In the genomic region with DNA sequence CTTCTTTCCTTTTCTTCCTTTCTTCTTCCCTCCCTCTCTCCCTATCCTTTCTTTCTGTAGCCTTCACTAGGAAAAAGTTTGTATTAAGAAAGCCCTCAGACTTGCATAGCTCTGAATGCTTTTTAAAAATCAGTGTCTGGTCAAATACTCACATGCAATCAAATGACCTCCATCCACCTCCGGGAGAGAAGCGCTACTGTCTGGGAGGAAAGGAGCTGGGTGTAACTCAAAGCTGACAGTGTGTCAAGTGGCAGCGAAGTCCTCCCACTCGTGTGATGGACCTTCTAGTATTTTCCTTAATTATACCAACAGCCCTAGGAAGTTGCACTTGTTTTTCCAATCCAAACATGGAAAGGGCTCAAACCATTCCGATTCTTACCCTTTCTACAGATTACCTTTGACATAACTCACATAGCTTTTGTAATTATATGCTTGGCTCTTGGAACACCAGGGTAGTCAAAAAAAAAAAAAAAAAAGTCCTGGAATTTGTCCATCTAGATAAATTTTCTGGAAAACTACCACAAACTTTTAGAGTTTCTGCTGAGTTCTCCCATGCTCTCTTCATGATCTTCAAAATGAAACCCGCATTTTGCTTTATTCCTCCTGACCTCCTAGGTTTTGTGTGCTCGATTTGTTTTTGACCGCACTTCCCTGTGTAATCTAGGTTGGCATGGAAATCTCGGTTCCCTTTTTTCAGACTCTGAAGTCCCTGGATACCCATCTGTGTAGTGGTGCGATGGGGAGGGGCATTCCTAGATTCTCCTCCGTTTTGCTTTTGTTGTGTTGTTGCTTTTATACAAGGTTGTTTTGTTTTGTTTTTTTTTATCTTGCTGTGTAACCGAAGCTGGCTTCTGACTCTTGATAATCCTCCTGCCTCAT, we compare ENCODE assay signal across 8 mouse cellular contexts. TPM values are rescaled to one million over a fixed set of nuclear protein-coding genes. Genes with fewer than 3 reads are reported as not detected.
DNase-seq lines count a peak whose midpoint lies in the region; ATAC-seq and TF ChIP-seq lines count a peak whose summit lies in the region.

A gene (minus strand): TSS at position 272 of the 879 bp plus-strand sequence.

- no peaks in the 10 kb centered on the region for H3K27me3 ChIP-seq in cerebellum, adult 2 months (ENCODE audit: control insufficient read depth, insufficient read depth, low read length)
- peaks cover 0 to 12% of the 10 kb centered on the region in 2 experiments; a peak in 2 of 4 replicates for H3K27me3 ChIP-seq in MEL (ENCODE audit: control insufficient read depth in 1 of 2, insufficient read depth in 2 of 2, low read length in 2 of 2)
- 0 out of 2 replicates have a peak, but pooled peaks cover 3% of the 10 kb centered on the region for H3K27me3 ChIP-seq in forebrain, embryonic 15.5 days
- peaks cover 3% of the 10 kb centered on the region for H3K27me3 ChIP-seq in hindbrain, embryonic 11.5 days (ENCODE audit: control insufficient read depth, insufficient read depth, low read length)
- peaks cover 11% of the 10 kb centered on the region; the same call in 1 of the 2 replicates for H3K27me3 ChIP-seq in liver, embryonic 15.5 days

- peaks cover 0 to 10% of the 10 kb centered on the region in 2 experiments; a peak in 2 of 4 replicates for H3K36me3 ChIP-seq in MEL (ENCODE audit: control insufficient read depth in 1 of 2, insufficient read depth in 2 of 2, low read length in 2 of 2)
- H3K36me3 ChIP-seq in forebrain, embryonic 15.5 days, result no peaks in the 10 kb centered on the region
- no peaks in the 10 kb centered on the region for H3K36me3 ChIP-seq in hindbrain, embryonic 11.5 days (ENCODE audit: control insufficient read depth, insufficient read depth, low read length)
- no peaks in the 10 kb centered on the region for H3K36me3 ChIP-seq in liver, embryonic 15.5 days (replicated peaks)

- TF ChIP-seq EP300 in MEL (IDR thresholded peaks at IDR 0.05; ENCODE audit: low read depth in 1 of 2, low read length in 2 of 2), result no peak

- 90% methylated on average over 12 of the region's 12 CpGs for WGBS in cerebellum, adult 2 months
- 91% methylated on average over 12 of the region's 12 CpGs for WGBS in forebrain, embryonic 15.5 days
- 88% methylated on average over 12 of the region's 12 CpGs for WGBS in hindbrain, embryonic 11.5 days
- 78% methylated on average over 12 of the region's 12 CpGs for WGBS in liver, embryonic 15.5 days (ENCODE audit: insufficient replicate concordance)

- H3K27ac ChIP-seq in cerebellum, adult 2 months (ENCODE audit: insufficient read depth, low read length), result peak within 1 kb of the TSS; percentile 8; the same call in 1 of the 2 replicates
- no peak within 1 kb of the TSS for H3K27ac ChIP-seq in MEL (ENCODE audit: control insufficient read depth, low read depth, low read length)
- H3K27ac ChIP-seq in forebrain, embryonic 15.5 days (replicated peaks), result peak within 1 kb of the TSS; percentile 42
- H3K27ac ChIP-seq in hindbrain, embryonic 11.5 days (ENCODE audit: low read depth, low read length), result 0 out of 2 replicates have a peak within 1 kb of the TSS, but pooled peaks have one; percentile 10
- peak within 1 kb of the TSS; percentile 82 for H3K27ac ChIP-seq in liver, embryonic 15.5 days (replicated peaks)

- no peaks in the 10 kb centered on the region for H3K79me2 ChIP-seq in MEL (ENCODE audit: control insufficient read depth, insufficient read depth, low read length, poor library complexity)

- H3K9ac ChIP-seq in MEL (ENCODE audit: control insufficient read depth, low read depth, low read length, poor library complexity, severe bottlenecking), result peak within 1 kb of the TSS; percentile 13
- H3K9ac ChIP-seq in forebrain, embryonic 15.5 days (replicated peaks), result peak within 1 kb of the TSS; percentile 69
- peak within 1 kb of the TSS; percentile 64 for H3K9ac ChIP-seq in hindbrain, embryonic 11.5 days (ENCODE audit: low read depth, low read length)
- peak within 1 kb of the TSS; percentile 89 for H3K9ac ChIP-seq in liver, embryonic 15.5 days

- H3K4me3 ChIP-seq in cerebellum, adult 2 months (replicated peaks; ENCODE audit: insufficient read depth, low read depth, low read length), result peak within 1 kb of the TSS; percentile 64
- peak within 1 kb of the TSS; percentile 36 to 38 for H3K4me3 ChIP-seq in MEL (ENCODE audit: control insufficient read depth in 1 of 2, insufficient read depth in 1 of 2, low read depth in 2 of 2, low read length in 2 of 2)
- peak within 1 kb of the TSS; percentile 71 for H3K4me3 ChIP-seq in forebrain, embryonic 15.5 days
- peak within 1 kb of the TSS; percentile 66 for H3K4me3 ChIP-seq in hindbrain, embryonic 11.5 days (ENCODE audit: low read depth, low read length)
- H3K4me3 ChIP-seq in liver, embryonic 15.5 days (replicated peaks), result peak within 1 kb of the TSS; percentile 89

- no peak for TF ChIP-seq POLR2A in cerebellum, adult 2 months (IDR thresholded peaks at IDR 0.05; ENCODE audit: borderline replicate concordance, insufficient read depth, low read length)
- TF ChIP-seq POLR2A in MEL (IDR thresholded peaks at IDR 0.05; ENCODE audit: control insufficient read depth in 1 of 2, insufficient read depth in 1 of 2, low read depth in 1 of 2, low read length in 2 of 2, poor library complexity in 1 of 2), result no peak

- DNase-seq in cerebellum, adult 2 months, result no peak
- no peak for DNase-seq in MEL (ENCODE audit: low read depth, low spot score)
- DNase-seq in hindbrain, embryonic 11.5 days (ENCODE audit: low spot score), result no peak
- DNase-seq in embryo, embryonic 9.5 days (ENCODE audit: extremely low spot score), result no peak
- DNase-seq in B cell, adult 2 months, result no peak

- H3K9me3 ChIP-seq in MEL (replicated peaks; ENCODE audit: insufficient read depth, low read length), result no peaks in the 10 kb centered on the region
- H3K9me3 ChIP-seq in forebrain, embryonic 15.5 days, result peaks cover 4% of the 10 kb centered on the region; the same call in 1 of the 2 replicates
- H3K9me3 ChIP-seq in hindbrain, embryonic 11.5 days (ENCODE audit: control insufficient read depth, low read length), result no peaks in the 10 kb centered on the region
- H3K9me3 ChIP-seq in liver, embryonic 15.5 days (replicated peaks), result no peaks in the 10 kb centered on the region

- ATAC-seq in cerebellum, adult (ENCODE audit: insufficient number of reproducible peaks, low FRiP score, low TSS enrichment), result no peak
- no peak for ATAC-seq in forebrain, embryonic 15.5 days (replicated peaks)
- ATAC-seq in hindbrain, embryonic 11.5 days (ENCODE audit: low FRiP score), result no peak
- ATAC-seq in liver, embryonic 15.5 days (ENCODE audit: insufficient read depth), result no peak

- TF ChIP-seq CTCF in cerebellum, adult 2 months (IDR thresholded peaks at IDR 0.05; ENCODE audit: borderline replicate concordance, insufficient read depth, low read depth, low read length), result no peak
- TF ChIP-seq CTCF in MEL (IDR thresholded peaks at IDR 0.05 in 2 of 3, conservative IDR thresholded peaks at IDR 0.05 in 1 of 3; ENCODE audit: control insufficient read depth in 1 of 3, insufficient read depth in 1 of 3, low read depth in 2 of 3, low read length in 3 of 3, poor library complexity in 1 of 3, severe bottlenecking in 1 of 3), result no peak

- H3K4me2 ChIP-seq in forebrain, embryonic 15.5 days (replicated peaks), result peak within 1 kb of the TSS; percentile 99
- peak within 1 kb of the TSS; percentile 92 for H3K4me2 ChIP-seq in hindbrain, embryonic 11.5 days (replicated peaks; ENCODE audit: low read depth, low read length)
- H3K4me2 ChIP-seq in liver, embryonic 15.5 days, result peak within 1 kb of the TSS; percentile 96

- no peak for TF ChIP-seq RAD21 in MEL (IDR thresholded peaks at IDR 0.05; ENCODE audit: low read depth, low read length)

- no peaks in the 10 kb centered on the region for H3K4me1 ChIP-seq in cerebellum, adult 2 months (ENCODE audit: control insufficient read depth, insufficient read depth, low read length)
- H3K4me1 ChIP-seq in MEL (ENCODE audit: control insufficient read depth in 1 of 2, insufficient read depth in 2 of 2, low read length in 2 of 2), result peaks cover 3 to 9% of the 10 kb centered on the region in 2 experiments; a peak in 3 of 4 replicates
- H3K4me1 ChIP-seq in forebrain, embryonic 15.5 days, result peaks cover 9% of the 10 kb centered on the region
- H3K4me1 ChIP-seq in hindbrain, embryonic 11.5 days (replicated peaks; ENCODE audit: control insufficient read depth, insufficient read depth, low read length), result no peaks in the 10 kb centered on the region
- peaks cover 77% of the 10 kb centered on the region for H3K4me1 ChIP-seq in liver, embryonic 15.5 days (replicated peaks)

TF ChIP-seq in MEL, 35 proteins besides CTCF, POLR2A, EP300 and RAD21:
- TF ChIP-seq RCOR1 (IDR thresholded peaks at IDR 0.05; ENCODE audit: low read depth, low read length), result no peak
- TF ChIP-seq ZNF384 (IDR thresholded peaks at IDR 0.05; ENCODE audit: low read depth, low read length), result peak; percentile 21; the same call in 1 of the 2 replicates
TF ChIP-seq in MEL: peak in this region for 1.

RNA-seq across cellular contexts. Expression of the gene that starts here (rescaled TPM):
- 23.9 and 25.3 TPM in 2 replicates for polyA plus RNA-seq in cerebellum, adult 2 months (2012; rRNA removed)
- total RNA-seq in MEL (2012; rRNA removed), result 2.5 and 4.0 TPM in 2 replicates
- 1 to 10 TPM in 1 of 2 experiments, not detected in 1; 8.9 TPM for polyA plus RNA-seq in MEL (2012; ENCODE audit: insufficient read depth in 1 of 2, insufficient read length in 2 of 2, low read depth in 1 of 2, low replicate concordance in 2 of 2, missing spikeins in 1 of 2)
- polyA plus RNA-seq in forebrain, embryonic 15.5 days (2015; fragmentation: Nextera tagmentation; extraction: Ambion mirVana), result 4.3 and 6.8 TPM in 2 replicates
- 8.0 and 9.8 TPM in 2 replicates for polyA plus RNA-seq in hindbrain, embryonic 11.5 days (2014; fragmentation: Nextera tagmentation; extraction: Ambion mirVana)
- polyA plus RNA-seq in liver, embryonic 15.5 days (2015; fragmentation: Nextera tagmentation; extraction: Ambion mirVana), result 25.7 and 26.7 TPM in 2 replicates

Comparison
In these comparisons a context has a peak if more than half of its experiments do, and no peak if none do; other contexts are left out.
1. H3K4me3 ChIP-seq: peak in every context shown above with its lines; median percentile 89 in liver, embryonic 15.5 days; 71 in forebrain, embryonic 15.5 days; 66 in hindbrain, embryonic 11.5 days; 64 in cerebellum, adult 2 months; 37 in MEL.
2. H3K9ac ChIP-seq: peak in every context shown above with its lines; median percentile 89 in liver, embryonic 15.5 days; 69 in forebrain, embryonic 15.5 days; 64 in hindbrain, embryonic 11.5 days; 13 in MEL.